Comparison of ENCODE assay signal across 29 mouse cellular contexts in genomic region chr6:113614152-113614551, GRCm38 (mm10). TPM values are rescaled to one million over a fixed set of nuclear protein-coding genes. Genes with fewer than 3 reads are reported as not detected.
DNase-seq lines count a peak whose midpoint lies in the region; ATAC-seq and TF ChIP-seq lines count a peak whose summit lies in the region.
"Had no signal": no experiment of that assay in that cellular context is flagged by ENCODE, and none has a peak within 500 bp of the region (broad histone marks: within the 10 kb centered on the region; RNA-seq: fewer than 3 reads in every experiment).

No protein-coding gene starts in this region.

- no peak overlapping the region for H3K9ac ChIP-seq in forebrain, embryonic 15.5 days (replicated peaks)
- H3K9ac ChIP-seq: embryonic facial prominence, embryonic 12.5 days; embryonic facial prominence, embryonic 15.5 days; forebrain, embryonic 12.5 days; heart, embryonic 12.5 days; heart, embryonic 15.5 days; hindbrain, embryonic 14.5 days had no signal

- peak overlapping the region; percentile 86 for H3K27ac ChIP-seq in left cerebral cortex, adult 2 months
- peak overlapping the region; percentile 49; the same call in 1 of the 2 replicates for H3K27ac ChIP-seq in small intestine, adult 2 months (ENCODE audit: insufficient read depth, low read depth, low read length)
- no peak overlapping the region for H3K27ac ChIP-seq in forebrain, embryonic 15.5 days (replicated peaks)
- H3K27ac ChIP-seq: embryonic facial prominence, embryonic 12.5 days; embryonic facial prominence, embryonic 15.5 days; forebrain, embryonic 12.5 days; heart, embryonic 15.5 days; hindbrain, embryonic 14.5 days; hindbrain, postnatal 0 days had no signal

- H3K9me3 ChIP-seq in forebrain, embryonic 15.5 days: no peaks in the 10 kb centered on the region
- H3K9me3 ChIP-seq: embryonic facial prominence, embryonic 12.5 days; embryonic facial prominence, embryonic 15.5 days; forebrain, embryonic 12.5 days; heart, embryonic 12.5 days; heart, embryonic 15.5 days had no signal

- H3K36me3 ChIP-seq in small intestine, adult 2 months (ENCODE audit: control insufficient read depth, insufficient read depth, low read length): peaks cover 25% of the 10 kb centered on the region
- H3K36me3 ChIP-seq in forebrain, embryonic 15.5 days: peaks cover 53% of the 10 kb centered on the region

- intact Hi-C loops in left cerebral cortex, adult 2 months (cut with DNase I): loop anchor here (2.0 kb wide), 1 partner anchor 91 kb away; no protein-coding TSS in a partner anchor
- intact Hi-C loops in left cerebral cortex, postnatal 10 days (cut with DNase I): no loop called here
- intact Hi-C loops in heart, postnatal 10 days (cut with DNase I): no loop called here

- peaks cover 2% of the 10 kb centered on the region; the same call in 1 of the 2 replicates for H3K4me1 ChIP-seq in small intestine, adult 2 months (ENCODE audit: control insufficient read depth, insufficient read depth, insufficient read length, low read length)
- H3K4me1 ChIP-seq in forebrain, embryonic 15.5 days: no peaks in the 10 kb centered on the region
- H3K4me1 ChIP-seq: embryonic facial prominence, embryonic 12.5 days; embryonic facial prominence, embryonic 15.5 days; forebrain, embryonic 12.5 days had no signal

- ATAC-seq in frontal cortex, adult (ENCODE audit: low TSS enrichment): peak; percentile 51
- no peak for ATAC-seq in forebrain, embryonic 15.5 days (replicated peaks)
- ATAC-seq: activated CD4-positive, CD25-positive, alpha-beta regulatory T cell, adult 4 months; forebrain, embryonic 16.5 days; hindbrain, postnatal 0 days had no signal

- no peak overlapping the region for H3K4me2 ChIP-seq in forebrain, embryonic 15.5 days (replicated peaks)
- H3K4me2 ChIP-seq: embryonic facial prominence, embryonic 12.5 days; embryonic facial prominence, embryonic 15.5 days; forebrain, embryonic 12.5 days; heart, embryonic 12.5 days; heart, embryonic 15.5 days; hindbrain, embryonic 14.5 days had no signal

- no peak for TF ChIP-seq POLR2A in small intestine, adult 2 months (IDR thresholded peaks at IDR 0.05; ENCODE audit: low read depth, low read length)

- H3K27me3 ChIP-seq in small intestine, adult 2 months (ENCODE audit: control insufficient read depth, insufficient read depth, low read length): no peaks in the 10 kb centered on the region
- H3K27me3 ChIP-seq in forebrain, embryonic 15.5 days: no peaks in the 10 kb centered on the region
- H3K27me3 ChIP-seq: embryonic facial prominence, embryonic 12.5 days; embryonic facial prominence, embryonic 15.5 days; forebrain, embryonic 12.5 days; heart, embryonic 12.5 days; heart, embryonic 15.5 days had no signal

- no peak for DNase-seq in frontal cortex, postnatal 10 days (ENCODE audit: low spot score in 2 of 2)
- no peak for DNase-seq in left cerebral cortex, adult 2 months (ENCODE audit: extremely low spot score in 1 of 2, low spot score in 2 of 2)
- no peak for DNase-seq in left cerebral cortex, postnatal 10 days (ENCODE audit: extremely low spot score in 1 of 2, low spot score in 2 of 2)
- peak; percentile 74 for DNase-seq in brain, adult 2 months (ENCODE audit: low read depth, low spot score)
- DNase-seq in heart, postnatal 10 days: no peak
- DNase-seq: adrenal gland, adult 8-10 months; adrenal gland, postnatal 25 days; cerebellum, adult 18-20 months; cerebellum, adult 9-10 months; cerebellum, postnatal 14 days; gastrocnemius, postnatal 25 days; heart, adult 18-20 months; heart, postnatal 14 days; heart, postnatal 4 days had no signal

- H3K4me3 ChIP-seq in left cerebral cortex, adult 2 months: no peak overlapping the region
- H3K4me3 ChIP-seq in small intestine, adult 2 months (ENCODE audit: low read depth, low read length): no peak overlapping the region
- H3K4me3 ChIP-seq in forebrain, embryonic 15.5 days: no peak overlapping the region
- H3K4me3 ChIP-seq: embryonic facial prominence, embryonic 12.5 days; embryonic facial prominence, embryonic 15.5 days; forebrain, embryonic 12.5 days; heart, embryonic 12.5 days; heart, embryonic 15.5 days had no signal

- 82% methylated on average over 7 of the region's 7 CpGs for WGBS in small intestine, adult 2 months
- WGBS in forebrain, embryonic 15.5 days: 96% methylated on average over 7 of the region's 7 CpGs

- no peak for TF ChIP-seq CTCF in left cerebral cortex, adult 2 months (IDR thresholded peaks at IDR 0.05)
- no peak for TF ChIP-seq CTCF in small intestine, adult 2 months (IDR thresholded peaks at IDR 0.05; ENCODE audit: extremely low read depth, insufficient read length, insufficient replicate concordance, low read depth, low read length)

RNA-seq across cellular contexts. Expression of gene Brk1, which starts 9.6 kb away (rescaled TPM):
- total RNA-seq in left cerebral cortex, adult 2 months (2021): 100 to 1,000 TPM; 221 to 228 TPM
- total RNA-seq in left cerebral cortex, postnatal 10 days (2021): 100 to 1,000 TPM; 210 to 211 TPM
- polyA plus RNA-seq in small intestine, adult 2 months (2012; rRNA removed): 36.4 and 71.2 TPM in 2 replicates
- total RNA-seq in heart, postnatal 10 days (2021): 10 to 100 TPM; 92.4 to 94.8 TPM
- polyA plus RNA-seq in forebrain, embryonic 15.5 days (2015; fragmentation: Nextera tagmentation; extraction: Ambion mirVana): 239 and 240 TPM in 2 replicates

RNA-seq across cellular contexts. Expression of gene Vhl, which starts 9.6 kb away (rescaled TPM):
- total RNA-seq in left cerebral cortex, adult 2 months (2021): 10 to 100 TPM; 41.5 to 43.0 TPM
- 10 to 100 TPM; 45.1 to 49.9 TPM for total RNA-seq in left cerebral cortex, postnatal 10 days (2021)
- polyA plus RNA-seq in small intestine, adult 2 months (2012; rRNA removed): 6.0 and 7.8 TPM in 2 replicates
- total RNA-seq in heart, postnatal 10 days (2021): 10 to 100 TPM; 11.6 to 18.1 TPM
- polyA plus RNA-seq in forebrain, embryonic 15.5 days (2015; fragmentation: Nextera tagmentation; extraction: Ambion mirVana): 79.6 and 83.6 TPM in 2 replicates

RNA-seq across cellular contexts. Expression of gene Fancd2os, which starts 13.6 kb away (rescaled TPM):
- not detected for total RNA-seq in left cerebral cortex, adult 2 months (2021)
- total RNA-seq in left cerebral cortex, postnatal 10 days (2021): not detected
- polyA plus RNA-seq in small intestine, adult 2 months (2012; rRNA removed): not detected in 2 replicates
- total RNA-seq in heart, postnatal 10 days (2021): not detected
- 0.22 TPM in 1 of 2 replicates, not detected in the other for polyA plus RNA-seq in forebrain, embryonic 15.5 days (2015; fragmentation: Nextera tagmentation; extraction: Ambion mirVana)
- total RNA-seq: gastrocnemius, adult 8-10 months; gastrocnemius, postnatal 25 days; heart, adult 18-20 months; heart, postnatal 14 days; heart, postnatal 4 days; hindbrain, postnatal 0 days had no signal
- polyA plus RNA-seq: activated CD4-positive, CD25-positive, alpha-beta regulatory T cell, adult 4 months; embryonic facial prominence, embryonic 15.5 days; forebrain, embryonic 16.5 days; gonadal fat pad, adult 2 months; heart, embryonic 12.5 days; hindbrain, embryonic 11.5 days; hindbrain, embryonic 14.5 days; hindbrain, postnatal 0 days had no signal

RNA-seq across cellular contexts. Expression of gene Irak2, which starts 24.1 kb away (rescaled TPM):
- total RNA-seq in left cerebral cortex, adult 2 months (2021): 10 to 100 TPM; 21.6 to 25.6 TPM
- total RNA-seq in left cerebral cortex, postnatal 10 days (2021): 10 to 100 TPM; 13.0 to 14.2 TPM
- polyA plus RNA-seq in small intestine, adult 2 months (2012; rRNA removed): 35.4 and 97.6 TPM in 2 replicates
- 10 to 100 TPM; 10.1 to 14.1 TPM for total RNA-seq in heart, postnatal 10 days (2021)
- polyA plus RNA-seq in forebrain, embryonic 15.5 days (2015; fragmentation: Nextera tagmentation; extraction: Ambion mirVana): 1.3 and 1.5 TPM in 2 replicates
